8 mouse cellular contexts compared by ENCODE assay signal in genomic region chr19:24898737-24899577, GRCm38 (mm10). TPM values are rescaled to one million over a fixed set of nuclear protein-coding genes. Genes with fewer than 3 reads are reported as not detected.
DNase-seq lines count a peak whose midpoint lies in the region; ATAC-seq and TF ChIP-seq lines count a peak whose summit lies in the region.
"Had no signal": no experiment of that assay in that cellular context is flagged by ENCODE, and none has a peak within 500 bp of the region (broad histone marks: within the 10 kb centered on the region; RNA-seq: fewer than 3 reads in every experiment).

No protein-coding gene starts in this region.

- H3K27ac ChIP-seq in testis, adult 2 months (ENCODE audit: control insufficient read depth, insufficient read depth, low read depth, low read length), result no peak overlapping the region
- no peak overlapping the region for H3K27ac ChIP-seq in forebrain, embryonic 16.5 days (ENCODE audit: low read length)
- no peak overlapping the region for H3K27ac ChIP-seq in limb, embryonic 13.5 days
- H3K27ac ChIP-seq: liver, embryonic 14.5 days had no signal

- TF ChIP-seq POLR2A in testis, adult 2 months (IDR thresholded peaks at IDR 0.05; ENCODE audit: control insufficient read depth, low read depth, low read length), result no peak

- no peak for ATAC-seq in forebrain, embryonic 16.5 days
- peak; percentile 7; the same call in 1 of the 2 replicates for ATAC-seq in limb, embryonic 13.5 days (ENCODE audit: low FRiP score, low read depth)
- ATAC-seq in granulocyte monocyte progenitor cell, adult 5-6 weeks (replicated peaks; ENCODE audit: poor library complexity, severe bottlenecking), result no peak

- H3K4me2 ChIP-seq in forebrain, embryonic 16.5 days (ENCODE audit: low read length), result peak overlapping the region; percentile 59
- H3K4me2 ChIP-seq in limb, embryonic 13.5 days (replicated peaks), result peak overlapping the region; percentile 77

- peak overlapping the region; percentile 74 for H3K4me3 ChIP-seq in testis, adult 2 months (ENCODE audit: control insufficient read depth, low read depth, low read length)
- H3K4me3 ChIP-seq in forebrain, embryonic 16.5 days (replicated peaks; ENCODE audit: low read length), result peak overlapping the region; percentile 39
- H3K4me3 ChIP-seq in limb, embryonic 13.5 days, result peak overlapping the region; percentile 44

- no peaks in the 10 kb centered on the region for H3K9me3 ChIP-seq in forebrain, embryonic 16.5 days (ENCODE audit: control insufficient read depth, low read length)
- no peaks in the 10 kb centered on the region for H3K9me3 ChIP-seq in limb, embryonic 13.5 days

- whole genome bisulfite sequencing in forebrain, embryonic 16.5 days, result 1% methylated on average over 34 of the region's 34 CpGs
- WGBS in limb, embryonic 13.5 days, result 3% methylated on average over 34 of the region's 34 CpGs

- H3K27me3 ChIP-seq in testis, adult 2 months (ENCODE audit: control insufficient read depth, insufficient read depth, low read length), result no peaks in the 10 kb centered on the region
- H3K27me3 ChIP-seq in forebrain, embryonic 16.5 days (replicated peaks; ENCODE audit: control insufficient read depth, insufficient read depth, low read length), result peaks cover 59% of the 10 kb centered on the region
- H3K27me3 ChIP-seq in limb, embryonic 13.5 days, result peaks cover 84% of the 10 kb centered on the region

- H3K4me1 ChIP-seq in testis, adult 2 months (ENCODE audit: control insufficient read depth, insufficient read depth, low read length), result peaks cover 26% of the 10 kb centered on the region
- H3K4me1 ChIP-seq in forebrain, embryonic 16.5 days (replicated peaks; ENCODE audit: control insufficient read depth, insufficient read depth, low read length), result peaks cover 22% of the 10 kb centered on the region
- H3K4me1 ChIP-seq in limb, embryonic 13.5 days, result peaks cover 25% of the 10 kb centered on the region

- no peak for DNase-seq in testis, postnatal 10 days (ENCODE audit: low spot score)
- DNase-seq in thymus, postnatal 14 days, result no peak
- no peak for DNase-seq in adrenal gland, postnatal 4 days (ENCODE audit: low spot score in 2 of 2)

- TF ChIP-seq CTCF in testis, adult 2 months (IDR thresholded peaks at IDR 0.05; ENCODE audit: control insufficient read depth, insufficient read depth, insufficient replicate concordance, low read depth, low read length), result no peak

- H3K9ac ChIP-seq in forebrain, embryonic 16.5 days (replicated peaks; ENCODE audit: low read depth, low read length), result no peak overlapping the region
- no peak overlapping the region for H3K9ac ChIP-seq in limb, embryonic 13.5 days
- H3K9ac ChIP-seq: liver, embryonic 14.5 days had no signal

- no peaks in the 10 kb centered on the region for H3K36me3 ChIP-seq in testis, adult 2 months (ENCODE audit: control insufficient read depth, insufficient read depth, low read length)
- H3K36me3 ChIP-seq in forebrain, embryonic 16.5 days (ENCODE audit: control insufficient read depth, insufficient read depth), result no peaks in the 10 kb centered on the region
- no peaks in the 10 kb centered on the region for H3K36me3 ChIP-seq in limb, embryonic 13.5 days

RNA-seq across cellular contexts. Expression of gene Foxd4, which starts 2.0 kb away (rescaled TPM):
- polyA plus RNA-seq in testis, adult 2 months (2012; rRNA removed), result not detected in 2 replicates
- polyA plus RNA-seq in forebrain, embryonic 16.5 days (2015; fragmentation: Nextera tagmentation; extraction: Ambion mirVana), result not detected in 2 replicates
- 0.24 TPM in 1 of 2 replicates, not detected in the other for polyA plus RNA-seq in limb, embryonic 13.5 days (2015; fragmentation: Nextera tagmentation; extraction: Ambion mirVana)
- not detected for total RNA-seq in adrenal gland, postnatal 4 days (2021)
- total RNA-seq in granulocyte monocyte progenitor cell, adult 5-6 weeks (2014; fragmentation: Nextera tagmentation), result not detected in 2 replicates
- total RNA-seq in granulocyte monocyte progenitor cell, adult 5-6 weeks (2017), result not detected in 2 replicates
- polyA plus RNA-seq: liver, embryonic 14.5 days had no signal

RNA-seq across cellular contexts. Expression of gene Gm10053, which starts 23.5 kb away (rescaled TPM):
- polyA plus RNA-seq in testis, adult 2 months (2012; rRNA removed), result 10.2 and 14.2 TPM in 2 replicates
- polyA plus RNA-seq in forebrain, embryonic 16.5 days (2015; fragmentation: Nextera tagmentation; extraction: Ambion mirVana), result 203 and 230 TPM in 2 replicates
- polyA plus RNA-seq in limb, embryonic 13.5 days (2015; fragmentation: Nextera tagmentation; extraction: Ambion mirVana), result 206 and 218 TPM in 2 replicates
- total RNA-seq in adrenal gland, postnatal 4 days (2021), result 100 to 1,000 TPM; 185 to 212 TPM
- total RNA-seq in granulocyte monocyte progenitor cell, adult 5-6 weeks (2014; fragmentation: Nextera tagmentation), result 290 and 306 TPM in 2 replicates
- total RNA-seq in granulocyte monocyte progenitor cell, adult 5-6 weeks (2017), result 175 and 360 TPM in 2 replicates

RNA-seq across cellular contexts. Expression of gene Pgm5, which starts 37.3 kb away (rescaled TPM):
- 0.38 and 3.5 TPM in 2 replicates for polyA plus RNA-seq in testis, adult 2 months (2012; rRNA removed)
- polyA plus RNA-seq in forebrain, embryonic 16.5 days (2015; fragmentation: Nextera tagmentation; extraction: Ambion mirVana), result 0.08 and 0.15 TPM in 2 replicates
- polyA plus RNA-seq in limb, embryonic 13.5 days (2015; fragmentation: Nextera tagmentation; extraction: Ambion mirVana), result 2.8 and 3.3 TPM in 2 replicates
- 10 to 100 TPM; 55.4 to 58.0 TPM for total RNA-seq in adrenal gland, postnatal 4 days (2021)
- not detected in 2 replicates for total RNA-seq in granulocyte monocyte progenitor cell, adult 5-6 weeks (2014; fragmentation: Nextera tagmentation)
- not detected in 2 replicates for total RNA-seq in granulocyte monocyte progenitor cell, adult 5-6 weeks (2017)

Comparison
In these comparisons a context has a peak if more than half of its experiments do, and no peak if none do; other contexts are left out.
1. RNA of gene Gm10053, which starts 23.5 kb away (polyA plus RNA-seq): 203 to 230 TPM in forebrain, embryonic 16.5 days and 206 to 218 TPM in limb, embryonic 13.5 days; 10.2 to 14.2 TPM in testis, adult 2 months; every median in the first group is over 10 times any median in the second.
2. Peak in every context shown above with its lines, with median percentiles within 50 percentile points of each other: H3K4me3 ChIP-seq.